In genomic region chr2:181156248-181157121, GRCm38 (mm10) we compare ENCODE assay signal across 9 mouse cellular contexts. TPM values are rescaled to one million over a fixed set of nuclear protein-coding genes. Genes with fewer than 3 reads are reported as not detected.
DNase-seq lines count a peak whose midpoint lies in the region; ATAC-seq lines count a peak whose summit lies in the region.
"Had no signal": no experiment of that assay in that cellular context is flagged by ENCODE, and none has a peak within 500 bp of the region (broad histone marks: within the 10 kb centered on the region; RNA-seq: fewer than 3 reads in every experiment).

Eef1a2 (minus strand) TSS chr2:181157014.

- peak; percentile 77 for DNase-seq in layer of hippocampus, adult 11-12 months (ENCODE audit: low spot score)
- no peak for DNase-seq in layer of hippocampus, adult 9-10 months (ENCODE audit: low spot score)
- peak; percentile 91 to 92 for DNase-seq in cerebellum, postnatal 25 days
- peak; percentile 51 for DNase-seq in gastrocnemius, postnatal 10 days
- peak; percentile 75 for DNase-seq in hindbrain, embryonic 14.5 days (ENCODE audit: low spot score)
- DNase-seq in midbrain, embryonic 10.5 days (ENCODE audit: low spot score), result peak; percentile 25
- no peak for DNase-seq in spleen, postnatal 36 days (ENCODE audit: low spot score in 2 of 2)

- peak within 1 kb of the TSS; percentile 76 for H3K4me2 ChIP-seq in hindbrain, embryonic 14.5 days (replicated peaks)

- peak within 1 kb of the TSS; percentile 71 for H3K9ac ChIP-seq in hindbrain, embryonic 14.5 days

- WGBS in hindbrain, embryonic 14.5 days, result 3% methylated on average over 55 of the region's 55 CpGs
- 3% methylated on average over 55 of the region's 55 CpGs for WGBS in midbrain, embryonic 10.5 days

- no peaks in the 10 kb centered on the region for H3K27me3 ChIP-seq in hindbrain, embryonic 14.5 days (ENCODE audit: control insufficient read depth, insufficient read depth, low read length)
- peaks cover 61% of the 10 kb centered on the region for H3K27me3 ChIP-seq in midbrain, embryonic 10.5 days (ENCODE audit: low read depth, poor library complexity, severe bottlenecking)

- H3K9me3 ChIP-seq in hindbrain, embryonic 14.5 days (ENCODE audit: control insufficient read depth, low read length), result no peaks in the 10 kb centered on the region
- no peaks in the 10 kb centered on the region for H3K9me3 ChIP-seq in midbrain, embryonic 10.5 days (replicated peaks)

- H3K36me3 ChIP-seq in hindbrain, embryonic 14.5 days (replicated peaks; ENCODE audit: control insufficient read depth, insufficient read depth), result peaks cover 8% of the 10 kb centered on the region; the same call in 1 of the 2 replicates
- H3K36me3 ChIP-seq in midbrain, embryonic 10.5 days, result no peaks in the 10 kb centered on the region

- H3K4me1 ChIP-seq in hindbrain, embryonic 14.5 days (replicated peaks; ENCODE audit: control insufficient read depth, insufficient read depth, low read length), result peaks cover 44% of the 10 kb centered on the region
- H3K4me1 ChIP-seq in midbrain, embryonic 10.5 days, result peaks cover 30% of the 10 kb centered on the region

- H3K27ac ChIP-seq in hindbrain, embryonic 14.5 days, result peak within 1 kb of the TSS; percentile 88
- peak within 1 kb of the TSS; percentile 63 for H3K27ac ChIP-seq in midbrain, embryonic 10.5 days (replicated peaks)

- H3K4me3 ChIP-seq in hindbrain, embryonic 14.5 days (replicated peaks; ENCODE audit: low read length), result peak within 1 kb of the TSS; percentile 43
- peak within 1 kb of the TSS; percentile 55 for H3K4me3 ChIP-seq in midbrain, embryonic 10.5 days

- peak; percentile 81 for ATAC-seq in hindbrain, embryonic 14.5 days (ENCODE audit: low FRiP score)
- no peak for ATAC-seq in megakaryocyte progenitor cell, adult 5-6 weeks (replicated peaks; ENCODE audit: poor library complexity)

RNA-seq across cellular contexts. Expression of gene Eef1a2, which starts in this region (rescaled TPM):
- 1,000 to 10,000 TPM; 1,498 to 1,682 TPM for total RNA-seq in gastrocnemius, postnatal 10 days (2021)
- polyA plus RNA-seq in hindbrain, embryonic 14.5 days (2014; fragmentation: Nextera tagmentation; extraction: Ambion mirVana), result 21.1 and 22.3 TPM in 2 replicates
- polyA plus RNA-seq in midbrain, embryonic 10.5 days (2016; fragmentation: Nextera tagmentation; extraction: Ambion mirVana), result 0.29 TPM in 1 of 2 replicates, not detected in the other
- total RNA-seq in megakaryocyte progenitor cell, adult 5-6 weeks (2015), result not detected in 2 replicates
- not detected in 2 replicates for total RNA-seq in megakaryocyte progenitor cell, adult 5-6 weeks (2017)
- total RNA-seq: CH12.LX had no signal

Comparison
In these comparisons a context has a peak if more than half of its experiments do, and no peak if none do; other contexts are left out.
1. RNA of gene Eef1a2 (total RNA-seq): 1,498 to 1,682 TPM in gastrocnemius, postnatal 10 days; not detected in megakaryocyte progenitor cell, adult 5-6 weeks; every median in the first group is over 1,000 times any median in the second.
2. RNA of gene Eef1a2 (polyA plus RNA-seq): 21.1 to 22.3 TPM in hindbrain, embryonic 14.5 days; 0.29 TPM in midbrain, embryonic 10.5 days; every median in the first group is over 10 times any median in the second.
3. DNase-seq: peak in layer of hippocampus, adult 11-12 months (single experiment), cerebellum, postnatal 25 days (2 of 2), gastrocnemius, postnatal 10 days (single experiment) and hindbrain, embryonic 14.5 days (single experiment); none in layer of hippocampus, adult 9-10 months (single experiment) and spleen, postnatal 36 days (0 of 2).
4. Peak in DNase-seq, H3K4me3 ChIP-seq and H3K27ac ChIP-seq in midbrain, embryonic 10.5 days; RNA of the gene not detected or under 1 TPM.